Mouse (Mus musculus): ENCODE results near the gene Pcsk2.

Gene Pcsk2

GRCm38 (mm10) chr2:143837291-143837701 lies 291.3 kb downstream of the Pcsk2 start:
- DNase-seq (ENCODE audit: low spot score in 2 of 2): peak; percentile 68 to 75

DNA sequence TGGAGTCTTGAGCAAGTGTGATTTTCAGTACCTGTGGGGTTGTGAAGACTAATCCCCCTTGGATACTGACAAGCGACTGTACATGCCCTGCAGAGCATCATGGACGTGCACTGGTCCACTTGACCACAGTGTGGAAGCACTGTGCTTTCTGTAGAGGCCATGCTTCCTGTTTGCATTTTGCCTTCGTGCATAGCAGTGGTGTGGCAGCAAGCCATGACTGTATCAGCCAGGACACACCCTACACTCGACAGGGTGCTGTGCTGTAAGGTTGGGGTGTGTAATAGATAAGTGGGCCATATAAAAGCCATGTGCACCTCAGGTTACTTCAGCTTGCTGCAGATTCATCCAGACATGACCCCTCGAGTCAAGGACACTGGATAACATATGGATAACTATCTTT lies 292.7 kb downstream of the Pcsk2 start:
- DNase-seq (ENCODE audit: low spot score in 2 of 2): no peak

DNA sequence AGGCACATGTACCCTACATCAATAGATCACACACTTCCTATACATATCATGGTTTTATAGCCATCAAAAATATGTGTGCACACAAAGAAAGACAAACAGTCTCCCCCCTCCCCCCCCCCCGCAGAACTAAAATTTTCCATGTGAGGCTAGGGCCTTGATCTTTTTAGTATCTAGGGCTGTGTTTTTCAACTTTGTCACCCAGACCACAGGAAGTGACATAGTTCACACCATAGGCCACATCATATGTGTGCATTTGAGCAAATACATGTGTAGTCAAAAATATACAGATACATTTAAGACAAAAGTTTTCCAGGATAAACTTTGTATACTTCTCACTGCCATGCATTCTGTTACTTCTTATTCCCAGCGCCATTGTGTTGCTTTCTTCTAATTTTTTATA lies 293.5 kb downstream of the Pcsk2 start:
- no peak for DNase-seq (ENCODE audit: low spot score in 2 of 2)

DNA sequence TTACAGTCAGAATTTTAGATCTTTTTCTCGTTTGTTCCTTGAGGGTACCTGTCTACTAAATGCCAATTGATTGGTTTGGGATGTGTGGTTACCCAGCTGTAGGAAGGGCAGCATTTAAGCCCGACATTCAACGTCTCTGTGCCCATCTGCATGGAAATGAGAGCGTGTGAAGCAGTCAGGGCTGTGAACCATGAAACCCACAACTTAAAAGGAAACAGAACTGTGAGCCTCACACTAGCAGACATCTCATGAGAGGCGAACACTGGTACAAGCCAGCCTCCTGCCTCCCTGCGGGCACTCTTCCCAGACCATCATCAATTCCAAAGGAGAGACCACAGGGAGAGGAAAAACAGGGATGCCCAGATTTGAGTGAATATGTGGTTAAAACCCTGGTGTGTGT lies 294.9 kb downstream of the Pcsk2 start:
- no peak for DNase-seq (ENCODE audit: low spot score in 2 of 2)

GRCm38 (mm10) chr2:143841536-143841935 lies 295.6 kb downstream of the Pcsk2 start:
- no peak for DNase-seq (ENCODE audit: low spot score in 2 of 2)

DNA sequence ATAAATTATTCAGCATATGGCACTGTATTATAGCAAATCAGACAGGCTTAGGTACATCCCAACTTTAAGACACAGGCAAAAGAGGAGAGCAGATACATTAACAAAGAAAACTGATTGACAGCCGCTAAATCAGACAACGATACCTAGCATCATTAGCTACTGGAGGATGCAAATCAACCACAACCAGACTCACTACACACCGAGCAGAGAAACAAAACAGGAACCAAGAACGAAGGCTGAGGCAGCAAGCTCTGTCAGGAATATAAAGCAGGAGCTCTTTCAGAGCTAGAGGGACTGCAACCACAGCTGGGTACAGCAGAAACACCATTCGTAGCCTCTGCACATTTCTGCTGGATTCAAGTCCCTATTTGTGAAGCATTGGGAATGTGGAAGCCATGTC lies 298.8 kb downstream of the Pcsk2 start:
- no peak for DNase-seq (ENCODE audit: low spot score in 2 of 2)

- peak; percentile 46 to 50 for DNase-seq (ENCODE audit: low spot score in 2 of 2)
These were observed 300.8 kb downstream of the Pcsk2 start for GRCm38 (mm10) chr2:143846799-143847198.

DNA sequence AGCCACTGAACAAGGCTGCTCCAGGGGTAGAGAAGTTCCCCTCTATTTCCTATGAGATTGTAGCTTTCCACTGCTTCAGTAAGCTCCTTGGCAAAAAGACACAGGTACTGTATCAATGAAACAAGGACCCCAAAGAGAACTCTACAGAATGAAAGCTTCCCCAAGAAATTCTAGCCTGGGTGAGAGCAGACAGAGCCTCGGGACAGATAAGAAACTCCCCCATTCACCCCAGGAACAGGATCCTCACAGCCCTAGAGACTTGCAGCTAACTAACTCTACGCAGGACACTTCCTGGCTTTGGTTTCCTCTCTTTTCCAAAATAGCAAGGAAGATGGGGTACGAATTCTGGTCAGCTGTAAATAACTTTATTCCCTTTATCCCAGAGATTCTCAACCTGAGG lies 301.3 kb downstream of the Pcsk2 start:
- DNase-seq (ENCODE audit: low spot score in 2 of 2): no peak

- DNase-seq (ENCODE audit: low spot score in 2 of 2): peak in 1 of 2 experiments; percentile 47
These were observed 305.6 kb downstream of the Pcsk2 start for GRCm38 (mm10) chr2:143851354-143852221.

DNA sequence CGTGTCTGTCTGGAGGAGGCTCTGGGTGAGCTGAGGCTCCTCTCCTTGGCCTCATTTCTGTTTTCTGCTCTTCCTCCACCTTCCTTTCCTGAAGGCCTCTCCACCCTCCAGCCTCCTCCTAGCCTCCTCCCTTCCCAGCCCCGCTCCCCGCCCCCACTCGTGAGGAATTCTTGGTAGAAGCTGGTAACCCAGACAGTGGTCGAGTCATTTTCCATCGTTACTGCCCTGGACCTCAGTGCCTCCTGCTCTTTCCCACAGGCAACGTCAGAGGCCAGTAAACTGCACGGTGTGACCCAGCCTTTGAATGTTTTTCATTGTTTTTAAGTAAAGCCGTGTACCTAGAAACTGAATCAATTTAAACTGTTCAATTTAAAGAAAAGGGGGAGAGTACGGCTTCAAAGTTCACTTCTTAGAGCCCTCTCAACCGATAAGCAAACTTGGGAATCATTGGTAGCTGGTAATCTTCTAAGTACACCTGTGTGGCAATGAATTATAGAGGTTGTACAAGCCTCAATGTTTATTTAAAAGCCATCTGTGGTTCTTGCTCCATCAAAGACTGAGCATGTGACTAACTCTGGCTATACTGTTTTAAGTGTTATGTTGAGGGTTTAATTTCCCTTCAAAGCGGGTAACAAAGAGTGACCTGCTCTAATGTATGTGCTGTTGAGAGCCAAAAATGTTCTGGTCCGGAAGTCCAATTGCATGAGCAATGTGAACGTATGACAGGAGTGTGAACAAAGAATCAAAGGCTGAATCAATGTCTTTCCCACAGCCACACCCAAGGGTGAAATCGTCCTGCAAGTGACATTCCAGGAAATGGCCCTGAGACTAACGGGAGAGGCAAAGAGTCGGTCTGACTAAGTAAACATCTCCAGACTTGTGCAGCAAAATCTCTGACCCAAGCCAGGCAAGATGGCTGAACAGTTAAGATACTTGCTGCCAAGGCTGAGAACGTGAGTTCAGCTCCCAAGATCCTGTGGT lies 306.6 kb downstream of the Pcsk2 start:
- no peak for DNase-seq (ENCODE audit: low spot score in 2 of 2)

DNA sequence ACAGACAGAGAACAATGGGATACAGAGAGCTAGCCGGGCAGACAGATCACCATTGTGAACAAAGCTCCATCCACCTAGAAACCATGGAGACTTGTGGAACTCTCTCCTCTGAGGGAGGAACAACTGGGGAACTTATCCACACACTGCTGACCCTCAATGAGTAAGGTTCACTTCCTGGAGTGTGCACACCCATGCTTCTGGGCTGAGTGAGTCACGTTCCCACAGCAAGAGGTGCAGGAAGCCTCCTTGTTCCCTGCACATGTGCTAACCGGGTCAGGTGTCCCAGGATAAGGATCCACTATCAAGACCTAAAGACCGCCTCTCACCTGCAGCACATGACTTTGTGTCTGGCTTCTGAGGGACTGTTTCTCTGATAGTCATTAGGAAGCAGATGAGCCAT lies 307.5 kb downstream of the Pcsk2 start:
- no peak for DNase-seq (ENCODE audit: low spot score in 2 of 2)

- no peak for DNase-seq (ENCODE audit: low spot score in 2 of 2)
These were observed 313.2 kb downstream of the Pcsk2 start for GRCm38 (mm10) chr2:143859166-143859565.

GRCm38 (mm10) chr2:143862484-143863231 lies 316.7 kb downstream of the Pcsk2 start, which contains the start of gene Bfsp1:
Gene Bfsp1, minus strand, starts transcription at chr2:143863173.
- peak; percentile 40 to 57 for DNase-seq (ENCODE audit: low spot score in 2 of 2)

GRCm38 (mm10) chr2:143864600-143864999 lies 318.6 kb downstream of the Pcsk2 start:
- no peak for DNase-seq (ENCODE audit: low spot score in 2 of 2)

Data from heart, adult 9 months (tissue).